Mouse (Mus musculus): ENCODE data around the gene Ntn3.

DNA sequence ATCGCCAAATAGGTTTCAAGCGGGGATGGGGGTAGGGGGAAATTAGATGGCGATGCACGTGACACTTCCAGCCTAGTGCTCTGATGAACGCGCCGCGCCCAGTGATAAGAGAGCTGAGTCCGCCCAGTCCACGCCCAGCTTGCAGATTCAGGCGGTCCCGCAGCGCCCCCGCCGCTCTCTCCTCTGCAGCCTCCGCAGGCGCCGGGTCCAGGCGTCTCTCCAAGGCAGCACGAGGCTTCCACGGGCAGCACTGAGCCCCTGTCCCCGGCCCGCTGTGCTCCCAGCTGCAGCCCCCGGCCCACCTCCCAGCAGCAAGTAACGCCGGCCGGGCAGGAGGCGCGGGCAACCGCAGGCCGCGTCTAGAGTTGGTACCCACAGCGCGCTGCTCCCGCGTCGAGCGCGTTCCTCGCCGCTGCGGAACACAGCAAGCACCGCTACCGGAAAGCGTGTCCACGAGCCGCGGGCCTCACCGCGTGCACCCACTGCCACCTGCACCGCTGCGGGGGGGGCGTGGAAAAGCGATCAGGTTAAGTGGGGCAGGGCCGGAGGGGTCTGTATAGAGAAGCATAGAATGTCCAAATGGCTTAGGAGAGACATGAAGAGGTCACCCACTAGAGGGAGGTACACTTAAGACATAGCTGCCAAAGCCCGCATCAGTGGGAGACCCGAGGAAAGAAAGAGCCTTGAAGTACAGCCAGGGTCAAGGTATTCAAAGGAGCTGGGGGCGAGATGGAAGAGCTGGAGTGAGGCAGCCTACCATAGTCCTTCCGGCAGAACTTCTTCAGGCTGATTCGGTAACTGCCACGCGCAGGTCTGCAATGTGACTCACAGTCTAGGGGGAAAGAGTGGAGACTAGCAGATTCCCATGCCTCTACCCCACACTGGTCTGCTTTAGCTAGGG is 2.6 kb downstream of the Ntn3 start:
- TF ChIP-seq POLR2A (IDR thresholded peaks at IDR 0.05; ENCODE audit: low read depth, low read length) (no peak), CTCF (IDR thresholded peaks at IDR 0.05; ENCODE audit: extremely low read depth, insufficient read depth, insufficient read length, insufficient replicate concordance) (no peak)
